28 mouse cellular contexts compared by ENCODE assay signal in the genomic region with DNA sequence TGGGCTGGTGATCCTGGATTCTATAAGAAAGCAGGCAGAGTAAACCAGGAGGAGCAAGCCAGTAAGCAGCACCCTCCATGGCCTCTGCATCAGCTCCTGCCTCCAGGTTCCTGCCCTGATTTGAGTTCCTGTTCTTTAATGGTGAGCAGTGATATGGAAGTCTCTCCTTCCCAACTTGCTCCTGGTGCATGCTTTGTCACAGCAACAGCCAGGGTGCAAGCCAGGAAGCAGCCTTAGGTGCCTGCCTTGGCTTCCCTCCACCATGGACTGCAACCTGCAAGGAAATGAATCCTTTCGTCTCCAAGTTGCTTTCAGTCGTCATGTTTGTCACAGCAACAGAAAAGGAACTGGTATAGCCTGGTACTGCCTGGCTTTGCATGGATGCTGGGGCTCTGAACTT.
"Had no signal": no experiment of that assay in that cellular context is flagged by ENCODE, and none has a peak within 500 bp of the region (broad histone marks: within the 10 kb centered on the region; RNA-seq: fewer than 3 reads in every experiment).

No protein-coding gene starts in this region.

- H3K27ac ChIP-seq: embryonic facial prominence, embryonic 10.5 days; embryonic facial prominence, embryonic 12.5 days; embryonic facial prominence, embryonic 13.5 days; embryonic facial prominence, embryonic 15.5 days; forebrain, embryonic 10.5 days; forebrain, embryonic 12.5 days; forebrain, embryonic 13.5 days; forebrain, embryonic 15.5 days; gastrocnemius, adult 2 months had no signal

- H3K9ac ChIP-seq: embryonic facial prominence, embryonic 12.5 days; embryonic facial prominence, embryonic 13.5 days; embryonic facial prominence, embryonic 15.5 days; forebrain, embryonic 12.5 days; forebrain, embryonic 13.5 days; forebrain, embryonic 15.5 days; forebrain, postnatal 0 days had no signal

- ATAC-seq: forebrain, embryonic 13.5 days; forebrain, embryonic 14.5 days; forebrain, embryonic 15.5 days; forebrain, embryonic 16.5 days; forebrain, postnatal 0 days had no signal

- H3K27me3 ChIP-seq: embryonic facial prominence, embryonic 12.5 days; embryonic facial prominence, embryonic 13.5 days; embryonic facial prominence, embryonic 15.5 days; forebrain, embryonic 12.5 days; forebrain, embryonic 13.5 days; forebrain, embryonic 15.5 days had no signal

- H3K9me3 ChIP-seq: embryonic facial prominence, embryonic 10.5 days; embryonic facial prominence, embryonic 12.5 days; embryonic facial prominence, embryonic 13.5 days; embryonic facial prominence, embryonic 15.5 days; forebrain, embryonic 10.5 days; forebrain, embryonic 12.5 days; forebrain, embryonic 13.5 days; forebrain, embryonic 15.5 days had no signal

- H3K4me2 ChIP-seq: embryonic facial prominence, embryonic 12.5 days; embryonic facial prominence, embryonic 13.5 days; embryonic facial prominence, embryonic 15.5 days; forebrain, embryonic 12.5 days; forebrain, embryonic 13.5 days; forebrain, embryonic 15.5 days had no signal

- DNase-seq: cerebellum, adult 18-20 months; cerebellum, adult 2 months; cerebellum, adult 8-10 months; cerebellum, adult 9-10 months; cerebellum, adult 9-11 months; cerebellum, postnatal 10 days; cerebellum, postnatal 14 days; cerebellum, postnatal 25 days; cerebellum, postnatal 36 days; embryo, embryonic 11 days; forebrain, postnatal 0 days; gastrocnemius, adult 2 months; gastrocnemius, postnatal 10 days; gastrocnemius, postnatal 14 days; gastrocnemius, postnatal 25 days; gastrocnemius, postnatal 36 days; heart, adult 18-20 months had no signal

- H3K4me3 ChIP-seq: embryonic facial prominence, embryonic 10.5 days; embryonic facial prominence, embryonic 12.5 days; embryonic facial prominence, embryonic 13.5 days; embryonic facial prominence, embryonic 15.5 days; erythroblast, embryonic 14.5 days; forebrain, embryonic 10.5 days; forebrain, embryonic 12.5 days; forebrain, embryonic 13.5 days; forebrain, embryonic 15.5 days; gastrocnemius, adult 2 months had no signal

- H3K36me3 ChIP-seq: embryonic facial prominence, embryonic 10.5 days; embryonic facial prominence, embryonic 12.5 days; embryonic facial prominence, embryonic 13.5 days; embryonic facial prominence, embryonic 15.5 days; forebrain, embryonic 10.5 days; forebrain, embryonic 12.5 days; forebrain, embryonic 15.5 days had no signal
